Mouse (Mus musculus): ENCODE measurements around the gene Rnf126. TPM values are rescaled to one million over a fixed set of nuclear protein-coding genes. Genes with fewer than 3 reads are reported as not detected.

Rnf126 gene
- polyA plus RNA-seq, 1 experiment from 2014 or later: 78.9 TPM

DNA sequence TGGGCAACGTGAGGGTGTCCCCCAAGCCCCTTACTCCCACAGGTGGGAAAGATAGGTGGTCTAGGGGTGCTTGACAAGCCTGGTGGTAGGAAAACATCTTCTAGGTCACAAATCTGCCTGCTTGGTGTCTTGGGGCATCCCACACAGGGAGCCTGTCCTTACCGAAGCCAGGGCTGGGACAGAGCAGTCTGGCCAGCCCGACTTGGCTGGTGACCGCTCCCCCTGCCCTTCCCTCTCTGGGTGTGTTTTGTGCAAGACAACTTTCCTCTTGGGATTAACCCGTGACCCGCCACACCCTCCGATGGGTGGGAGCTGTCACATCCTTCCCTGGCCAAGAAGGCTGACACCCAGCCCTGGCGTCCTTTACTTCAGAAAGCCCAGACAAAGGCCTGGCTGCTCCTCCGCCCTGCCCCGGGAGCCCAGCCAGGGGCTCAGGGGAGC, 27.8 kb upstream of the Rnf126 start:
- H3K27ac ChIP-seq (replicated peaks; ENCODE audit: low read depth, low read length): peak overlapping the region; percentile 84
- H3K4me3 ChIP-seq (ENCODE audit: low read depth, low read length): peak overlapping the region; percentile 94
- peak overlapping the region; percentile 89 for H3K4me2 ChIP-seq (ENCODE audit: low read depth, low read length)
- H3K4me1 ChIP-seq (ENCODE audit: control insufficient read depth, insufficient read depth, low read length): peaks cover 14% of the 10 kb centered on the region
- peak overlapping the region; percentile 94 for H3K9ac ChIP-seq (ENCODE audit: low read depth, low read length)
- H3K27me3 ChIP-seq (replicated peaks; ENCODE audit: control insufficient read depth, insufficient read depth, low read length): no peaks in the 10 kb centered on the region
- H3K36me3 ChIP-seq (ENCODE audit: control insufficient read depth, insufficient read depth, low read length): 0 out of 2 replicates have a peak, but pooled peaks cover 4% of the 10 kb centered on the region
- DNase-seq (ENCODE audit: low spot score) (no peak), ATAC-seq (ENCODE audit: low read depth) (peak; percentile 26)
- 12% methylated on average over 10 of the region's 10 CpGs for WGBS
- no peaks in the 10 kb centered on the region for H3K9me3 ChIP-seq (ENCODE audit: control insufficient read depth, low read length)

- Histone ChIP-seq H3K27ac (replicated peaks; ENCODE audit: low read depth, low read length) (peak overlapping the region; percentile 84), H3K9me3 (ENCODE audit: control insufficient read depth, low read length) (no peaks in the 10 kb centered on the region), H3K4me3 (ENCODE audit: low read depth, low read length) (peak overlapping the region; percentile 94), H3K27me3 (replicated peaks; ENCODE audit: control insufficient read depth, insufficient read depth, low read length) (no peaks in the 10 kb centered on the region), H3K4me2 (ENCODE audit: low read depth, low read length) (peak overlapping the region; percentile 89), H3K36me3 (ENCODE audit: control insufficient read depth, insufficient read depth, low read length) (no peaks in the 10 kb centered on the region), H3K9ac (ENCODE audit: low read depth, low read length) (peak overlapping the region; percentile 94), H3K4me1 (ENCODE audit: control insufficient read depth, insufficient read depth, low read length) (peaks cover 14% of the 10 kb centered on the region)
- ATAC-seq (ENCODE audit: low read depth): peak; percentile 34
- DNase-seq (ENCODE audit: low spot score): no peak
- 1% methylated on average over 21 of the region's 38 CpGs for WGBS
These were observed 27.2 kb upstream of the Rnf126 start for GRCm38 (mm10) chr10:79793738-79794490.

- peak within 1 kb of the TSS; percentile 94 for H3K9ac ChIP-seq (ENCODE audit: low read depth, low read length)
- H3K36me3 ChIP-seq (ENCODE audit: control insufficient read depth, insufficient read depth, low read length): no peaks in the 10 kb centered on the region
- peak within 1 kb of the TSS; percentile 89 for H3K4me2 ChIP-seq (ENCODE audit: low read depth, low read length)
- peaks cover 14% of the 10 kb centered on the region for H3K4me1 ChIP-seq (ENCODE audit: control insufficient read depth, insufficient read depth, low read length)
- H3K9me3 ChIP-seq (ENCODE audit: control insufficient read depth, low read length): no peaks in the 10 kb centered on the region
- no peaks in the 10 kb centered on the region for H3K27me3 ChIP-seq (replicated peaks; ENCODE audit: control insufficient read depth, insufficient read depth, low read length)
- peak within 1 kb of the TSS; percentile 84 for H3K27ac ChIP-seq (replicated peaks; ENCODE audit: low read depth, low read length)
- ATAC-seq (ENCODE audit: low read depth): peak; percentile 76
- DNase-seq (ENCODE audit: low spot score): peak; percentile 80
- WGBS: 16% methylated on average over 20 of the region's 51 CpGs
- peak within 1 kb of the TSS; percentile 94 for H3K4me3 ChIP-seq (ENCODE audit: low read depth, low read length)
These were observed 26.4 kb upstream of the Rnf126 start, which contains the start of gene Palm for GRCm38 (mm10) chr10:79793051-79793737. Gene Palm, plus strand, starts transcription at chr10:79793572.

DNA sequence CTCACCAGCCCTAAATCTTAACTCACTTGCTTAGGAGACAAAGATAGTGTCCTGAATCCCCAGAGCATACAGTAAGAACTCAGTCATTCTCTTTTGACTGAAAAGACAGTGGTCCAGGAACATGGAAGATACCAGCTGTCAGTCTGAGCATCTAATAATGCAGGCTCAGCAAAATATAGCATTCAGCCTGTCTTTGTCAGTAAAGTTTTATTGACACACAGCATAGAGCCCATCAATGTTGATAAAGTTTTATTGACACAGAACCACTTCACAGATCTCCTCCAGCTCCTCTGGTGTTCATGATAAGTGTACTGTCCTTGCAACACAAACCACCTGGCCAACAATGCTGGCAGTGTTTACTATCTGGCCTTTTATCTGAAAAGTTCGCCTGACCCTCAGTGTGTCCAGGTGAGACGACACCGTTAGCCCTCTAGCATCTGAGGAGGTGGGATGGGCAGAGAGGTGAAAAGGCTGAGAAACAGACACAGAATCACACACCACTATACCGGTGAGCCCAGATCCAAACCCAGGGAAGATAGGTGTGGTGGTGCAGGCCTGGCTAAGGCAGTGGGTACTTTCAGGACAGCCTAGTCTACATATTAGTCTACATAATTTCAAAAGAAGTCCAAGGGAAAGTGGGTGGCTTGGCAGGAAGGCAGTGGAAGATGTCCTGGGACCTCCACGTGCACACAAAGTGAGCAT, 25.7 kb upstream of the Rnf126 start:
- no peaks in the 10 kb centered on the region for H3K36me3 ChIP-seq (ENCODE audit: control insufficient read depth, insufficient read depth, low read length)
- H3K27ac ChIP-seq (replicated peaks; ENCODE audit: low read depth, low read length): no peak overlapping the region
- H3K4me2 ChIP-seq (ENCODE audit: low read depth, low read length): no peak overlapping the region
- DNase-seq (ENCODE audit: low spot score): no peak
- H3K4me3 ChIP-seq (ENCODE audit: low read depth, low read length): no peak overlapping the region
- WGBS: 82% methylated on average over 5 of the region's 5 CpGs
- no peak overlapping the region for H3K9ac ChIP-seq (ENCODE audit: low read depth, low read length)
- no peaks in the 10 kb centered on the region for H3K9me3 ChIP-seq (ENCODE audit: control insufficient read depth, low read length)
- no peak for ATAC-seq (ENCODE audit: low read depth)
- H3K27me3 ChIP-seq (replicated peaks; ENCODE audit: control insufficient read depth, insufficient read depth, low read length): no peaks in the 10 kb centered on the region
- H3K4me1 ChIP-seq (ENCODE audit: control insufficient read depth, insufficient read depth, low read length): peaks cover 14% of the 10 kb centered on the region

DNA sequence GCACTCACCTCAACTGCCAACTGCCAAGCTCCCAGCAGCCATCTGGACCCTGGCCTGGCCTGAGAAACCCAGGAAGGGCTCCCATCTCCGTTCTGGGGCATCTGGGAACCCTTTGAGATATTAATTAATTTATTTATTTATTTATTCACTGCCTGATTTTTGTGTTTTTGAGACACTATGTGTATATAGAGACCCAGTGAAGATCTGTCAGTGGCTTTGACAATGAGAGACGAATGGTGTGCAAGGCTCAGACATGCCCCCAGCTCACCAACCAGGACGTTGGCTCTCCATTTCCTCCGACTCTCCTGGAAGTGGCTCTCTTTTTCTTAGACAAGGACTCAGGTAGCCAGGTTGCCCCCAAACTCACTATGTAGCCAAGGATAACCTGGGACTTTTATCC, 24.1 kb upstream of the Rnf126 start, which contains the start of gene Prss57:
Prss57 (minus strand) TSS at position 101 of the 400 bp plus-strand sequence.
- WGBS: 88% methylated on average over 4 of the region's 4 CpGs
- H3K9me3 ChIP-seq (ENCODE audit: control insufficient read depth, low read length): no peaks in the 10 kb centered on the region
- no peak within 1 kb of the TSS for H3K27ac ChIP-seq (replicated peaks; ENCODE audit: low read depth, low read length)
- H3K4me2 ChIP-seq (ENCODE audit: low read depth, low read length): no peak within 1 kb of the TSS
- peaks cover 9% of the 10 kb centered on the region for H3K4me1 ChIP-seq (ENCODE audit: control insufficient read depth, insufficient read depth, low read length)
- no peak for DNase-seq (ENCODE audit: low spot score)
- no peak within 1 kb of the TSS for H3K4me3 ChIP-seq (ENCODE audit: low read depth, low read length)
- H3K9ac ChIP-seq (ENCODE audit: low read depth, low read length): no peak within 1 kb of the TSS
- H3K36me3 ChIP-seq (ENCODE audit: control insufficient read depth, insufficient read depth, low read length): no peaks in the 10 kb centered on the region
- no peak for ATAC-seq (ENCODE audit: low read depth)
- H3K27me3 ChIP-seq (replicated peaks; ENCODE audit: control insufficient read depth, insufficient read depth, low read length): no peaks in the 10 kb centered on the region

DNA sequence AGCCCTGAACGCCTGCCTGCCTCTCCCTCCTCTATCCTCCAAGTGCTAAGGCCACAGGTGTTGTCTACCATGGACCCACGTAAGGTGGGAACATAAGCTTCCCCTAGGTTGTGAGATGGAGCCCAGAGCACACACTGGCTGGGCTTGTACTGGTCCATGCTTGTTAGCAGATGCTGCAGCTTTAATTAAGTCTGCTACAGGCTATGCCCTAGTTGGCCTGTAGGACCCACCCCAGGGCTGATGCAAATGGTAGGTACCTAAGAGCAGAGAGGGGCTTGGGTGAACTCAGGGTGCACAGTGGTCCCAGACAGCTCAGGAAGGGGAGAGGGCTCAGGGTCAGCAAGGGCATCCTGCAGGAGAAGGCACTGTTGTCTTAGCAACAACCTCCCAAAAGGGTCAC, 22.8 kb upstream of the Rnf126 start:
- H3K4me1 ChIP-seq (ENCODE audit: control insufficient read depth, insufficient read depth, low read length): peaks cover 3% of the 10 kb centered on the region
- no peak overlapping the region for H3K27ac ChIP-seq (replicated peaks; ENCODE audit: low read depth, low read length)
- H3K4me3 ChIP-seq (ENCODE audit: low read depth, low read length): no peak overlapping the region
- WGBS: 43% methylated on average over 2 of the region's 2 CpGs
- no peaks in the 10 kb centered on the region for H3K27me3 ChIP-seq (replicated peaks; ENCODE audit: control insufficient read depth, insufficient read depth, low read length)
- H3K4me2 ChIP-seq (ENCODE audit: low read depth, low read length): no peak overlapping the region
- no peaks in the 10 kb centered on the region for H3K36me3 ChIP-seq (ENCODE audit: control insufficient read depth, insufficient read depth, low read length)
- H3K9me3 ChIP-seq (ENCODE audit: control insufficient read depth, low read length): no peaks in the 10 kb centered on the region
- DNase-seq (ENCODE audit: low spot score): no peak
- no peak overlapping the region for H3K9ac ChIP-seq (ENCODE audit: low read depth, low read length)
- no peak for ATAC-seq (ENCODE audit: low read depth)

DNA sequence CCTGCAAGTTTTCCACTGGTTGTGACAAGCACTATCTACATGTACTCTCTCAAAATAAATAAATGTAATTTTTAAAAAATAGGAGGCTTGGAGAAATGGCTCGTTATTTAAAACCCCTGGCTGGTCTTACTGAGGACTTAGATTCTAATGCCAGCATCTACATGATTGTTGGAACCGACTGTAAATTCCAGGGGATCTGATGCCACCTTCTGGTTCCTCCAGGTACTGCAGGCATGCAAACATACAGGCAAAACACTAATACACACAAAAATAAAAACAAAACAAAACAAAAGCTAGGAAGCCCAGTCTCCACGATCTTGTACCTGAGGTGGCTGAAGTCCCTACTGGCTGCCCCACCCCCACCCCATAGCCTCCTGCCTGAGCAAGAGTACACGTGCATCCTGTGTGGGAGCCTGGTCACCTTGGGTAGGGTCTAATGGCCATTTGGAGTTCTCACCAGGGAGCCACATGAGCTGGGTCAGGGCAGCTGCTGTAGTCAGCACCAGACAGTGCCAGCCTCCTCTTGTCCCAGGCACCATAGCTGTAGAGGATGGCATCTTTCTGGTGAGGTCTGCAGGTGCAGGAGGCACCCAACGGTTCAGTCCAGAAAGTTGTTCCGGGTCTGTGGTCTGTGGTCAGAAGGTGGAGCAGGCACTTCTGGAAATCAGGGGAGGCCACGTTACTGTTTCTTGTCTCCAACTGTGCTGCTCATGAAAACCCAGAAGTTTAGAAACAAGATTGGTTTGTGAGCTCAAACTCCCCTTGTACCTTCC, 21.8 kb upstream of the Rnf126 start:
- DNase-seq (ENCODE audit: low spot score) (peak; percentile 77), ATAC-seq (ENCODE audit: low read depth) (no peak)
- 35% methylated on average over 7 of the region's 7 CpGs for WGBS
- no peaks in the 10 kb centered on the region for H3K4me1 ChIP-seq (ENCODE audit: control insufficient read depth, insufficient read depth, low read length)
- no peak overlapping the region for H3K9ac ChIP-seq (ENCODE audit: low read depth, low read length)
- H3K4me2 ChIP-seq (ENCODE audit: low read depth, low read length): no peak overlapping the region
- H3K27ac ChIP-seq (replicated peaks; ENCODE audit: low read depth, low read length): no peak overlapping the region
- H3K9me3 ChIP-seq (ENCODE audit: control insufficient read depth, low read length): no peaks in the 10 kb centered on the region
- no peaks in the 10 kb centered on the region for H3K27me3 ChIP-seq (replicated peaks; ENCODE audit: control insufficient read depth, insufficient read depth, low read length)
- no peak overlapping the region for H3K4me3 ChIP-seq (ENCODE audit: low read depth, low read length)
- H3K36me3 ChIP-seq (ENCODE audit: control insufficient read depth, insufficient read depth, low read length): no peaks in the 10 kb centered on the region
